Mouse (Mus musculus): Measurements from ENCODE around the gene Cetn3. TPM values are rescaled to one million over a fixed set of nuclear protein-coding genes. Genes with fewer than 3 reads are reported as not detected.

Gene Cetn3
- polyA plus RNA-seq, 1 experiment = 37.2 TPM

DNA sequence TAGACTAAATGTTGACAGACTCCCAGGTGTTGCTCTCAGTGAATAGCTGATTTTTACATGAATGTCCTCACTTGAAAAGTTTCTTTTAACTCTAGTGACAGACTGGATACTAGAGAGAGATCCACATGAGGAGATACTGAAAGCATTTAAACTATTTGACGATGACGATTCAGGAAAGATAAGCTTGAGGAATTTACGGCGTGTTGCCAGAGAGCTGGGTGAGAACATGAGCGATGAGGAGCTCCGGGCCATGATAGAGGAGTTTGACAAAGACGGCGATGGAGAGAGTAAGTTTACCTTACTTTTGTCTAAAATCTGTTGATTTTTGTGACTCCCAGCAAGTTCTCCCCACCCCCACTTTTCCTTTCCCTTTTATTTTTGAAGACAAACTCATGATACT is 9.0 kb downstream of the Cetn3 start:
- H3K4me3 ChIP-seq = no peak overlapping the region
- no peaks in the 10 kb centered on the region for H3K27me3 ChIP-seq (ENCODE audit: control insufficient read depth, insufficient read depth, insufficient read length)
- TF ChIP-seq E2F4 (IDR thresholded peaks at IDR 0.05; ENCODE audit: insufficient read depth) (no peak), CEBPB (IDR thresholded peaks at IDR 0.05; ENCODE audit: insufficient read depth, poor library complexity, severe bottlenecking) (no peak), MAX (IDR thresholded peaks at IDR 0.05; ENCODE audit: low read depth) (no peak), MYOD1 (IDR thresholded peaks at IDR 0.05; ENCODE audit: control insufficient read depth in 1 of 3, insufficient read length in 2 of 3, low read depth in 2 of 3) (no peak), USF1 (IDR thresholded peaks at IDR 0.05; ENCODE audit: low read depth) (no peak), REST (IDR thresholded peaks at IDR 0.05; ENCODE audit: insufficient read depth, insufficient read length) (no peak), MYOG (IDR thresholded peaks at IDR 0.05; ENCODE audit: control insufficient read depth in 1 of 3, insufficient read depth in 1 of 3, insufficient read length in 2 of 3, low read depth in 2 of 3) (no peak), TCF12 (IDR thresholded peaks at IDR 0.05; ENCODE audit: insufficient read depth, poor library complexity, severe bottlenecking) (no peak), SRF (IDR thresholded peaks at IDR 0.05; ENCODE audit: control insufficient read depth, insufficient read length, low read depth) (no peak), TCF3 (IDR thresholded peaks at IDR 0.05; ENCODE audit: insufficient read length, low read depth) (no peak), POLR2AphosphoS2 (IDR thresholded peaks at IDR 0.05; ENCODE audit: insufficient read length, low read depth) (no peak), POLR2A (IDR thresholded peaks at IDR 0.05; ENCODE audit: insufficient read length, low read depth) (no peak)
- H3K36me3 ChIP-seq (ENCODE audit: control insufficient read depth, insufficient read depth) = peaks cover 7% of the 10 kb centered on the region
- peaks cover 5% of the 10 kb centered on the region for H3K79me2 ChIP-seq (ENCODE audit: control insufficient read depth, insufficient read depth)
- no peak overlapping the region for H3ac ChIP-seq (ENCODE audit: control insufficient read depth, insufficient read length)
- no peak overlapping the region for H3K4me2 ChIP-seq (ENCODE audit: low read depth)

DNA sequence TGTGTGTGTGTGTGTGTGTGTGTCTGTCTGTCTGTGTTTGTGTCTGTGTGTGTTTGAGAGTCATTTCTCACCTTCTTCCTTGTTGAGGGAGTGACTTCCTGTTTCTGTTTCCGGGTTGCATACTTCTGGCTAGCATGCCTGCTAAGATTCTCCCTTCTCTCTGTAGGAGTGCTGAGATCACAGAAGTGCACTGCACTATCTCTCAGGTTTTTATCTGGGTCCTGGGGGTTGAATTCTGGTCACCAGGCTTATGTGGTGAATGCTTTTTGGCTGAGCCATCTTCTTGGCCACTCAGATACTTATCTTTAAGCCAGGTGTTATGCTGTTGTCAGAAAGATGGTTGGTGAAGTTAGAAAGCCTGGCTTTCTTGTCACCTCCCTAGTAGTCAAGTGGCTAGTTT is 11.0 kb downstream of the Cetn3 start:
- Histone ChIP-seq H3K4me2 (ENCODE audit: low read depth) (no peak overlapping the region), H3K4me3 (no peak overlapping the region), H3K36me3 (ENCODE audit: control insufficient read depth, insufficient read depth) (peaks cover 4% of the 10 kb centered on the region), H3K27me3 (ENCODE audit: control insufficient read depth, insufficient read depth, insufficient read length) (no peaks in the 10 kb centered on the region), H3ac (ENCODE audit: control insufficient read depth, insufficient read length) (no peak overlapping the region), H3K79me2 (ENCODE audit: control insufficient read depth, insufficient read depth) (no peaks in the 10 kb centered on the region)
- TF ChIP-seq TCF12 (IDR thresholded peaks at IDR 0.05; ENCODE audit: insufficient read depth, poor library complexity, severe bottlenecking) (no peak), MAX (IDR thresholded peaks at IDR 0.05; ENCODE audit: low read depth) (no peak), USF1 (IDR thresholded peaks at IDR 0.05; ENCODE audit: low read depth) (no peak), SRF (IDR thresholded peaks at IDR 0.05; ENCODE audit: control insufficient read depth, insufficient read length, low read depth) (no peak), E2F4 (IDR thresholded peaks at IDR 0.05; ENCODE audit: insufficient read depth) (no peak), MYOD1 (IDR thresholded peaks at IDR 0.05; ENCODE audit: control insufficient read depth in 1 of 3, insufficient read length in 2 of 3, low read depth in 2 of 3) (no peak), REST (IDR thresholded peaks at IDR 0.05; ENCODE audit: insufficient read depth, insufficient read length) (no peak), TCF3 (IDR thresholded peaks at IDR 0.05; ENCODE audit: insufficient read length, low read depth) (no peak), CEBPB (IDR thresholded peaks at IDR 0.05; ENCODE audit: insufficient read depth, poor library complexity, severe bottlenecking) (no peak), POLR2A (IDR thresholded peaks at IDR 0.05; ENCODE audit: insufficient read length, low read depth) (no peak), MYOG (IDR thresholded peaks at IDR 0.05; ENCODE audit: control insufficient read depth in 1 of 3, insufficient read depth in 1 of 3, insufficient read length in 2 of 3, low read depth in 2 of 3) (no peak)

DNA sequence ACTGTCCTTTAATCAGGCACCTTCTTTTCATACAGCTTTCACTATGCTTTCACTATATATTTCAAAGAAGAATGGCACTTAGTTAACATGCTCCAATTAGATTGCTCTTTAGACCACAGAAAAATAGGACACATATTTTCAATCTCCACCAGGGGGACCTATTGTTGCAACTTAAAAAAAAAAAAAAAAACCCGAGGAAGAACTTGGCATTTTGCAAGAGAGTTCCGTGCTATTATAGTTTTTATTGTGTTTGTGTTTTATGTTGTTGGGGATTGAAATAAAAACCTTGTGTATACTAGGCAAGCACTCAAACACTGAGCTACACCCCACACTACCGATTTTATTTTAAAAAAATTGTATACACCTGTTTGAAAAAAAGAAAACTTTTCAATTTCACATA is 18.2 kb downstream of the Cetn3 start:
- Histone ChIP-seq H3K4me2 (ENCODE audit: low read depth) (no peak overlapping the region), H3K27me3 (ENCODE audit: control insufficient read depth, insufficient read depth, insufficient read length) (no peaks in the 10 kb centered on the region), H3K36me3 (ENCODE audit: control insufficient read depth, insufficient read depth) (peaks cover 7% of the 10 kb centered on the region), H3K4me3 (no peak overlapping the region), H3ac (ENCODE audit: control insufficient read depth, insufficient read length) (no peak overlapping the region), H3K79me2 (ENCODE audit: control insufficient read depth, insufficient read depth) (no peaks in the 10 kb centered on the region)
- TF ChIP-seq POLR2A (IDR thresholded peaks at IDR 0.05; ENCODE audit: insufficient read length, low read depth) (no peak), TCF3 (IDR thresholded peaks at IDR 0.05; ENCODE audit: insufficient read length, low read depth) (no peak), POLR2AphosphoS2 (IDR thresholded peaks at IDR 0.05; ENCODE audit: insufficient read length, low read depth) (no peak), REST (IDR thresholded peaks at IDR 0.05; ENCODE audit: insufficient read depth, insufficient read length) (no peak), SRF (IDR thresholded peaks at IDR 0.05; ENCODE audit: control insufficient read depth, insufficient read length, low read depth) (no peak), MAX (IDR thresholded peaks at IDR 0.05; ENCODE audit: low read depth) (no peak), MYOD1 (IDR thresholded peaks at IDR 0.05; ENCODE audit: control insufficient read depth in 1 of 3, insufficient read length in 2 of 3, low read depth in 2 of 3) (no peak), USF1 (IDR thresholded peaks at IDR 0.05; ENCODE audit: low read depth) (no peak), E2F4 (IDR thresholded peaks at IDR 0.05; ENCODE audit: insufficient read depth) (no peak), MYOG (IDR thresholded peaks at IDR 0.05; ENCODE audit: control insufficient read depth in 1 of 3, insufficient read depth in 1 of 3, insufficient read length in 2 of 3, low read depth in 2 of 3) (no peak), TCF12 (IDR thresholded peaks at IDR 0.05; ENCODE audit: insufficient read depth, poor library complexity, severe bottlenecking) (no peak), CEBPB (IDR thresholded peaks at IDR 0.05; ENCODE audit: insufficient read depth, poor library complexity, severe bottlenecking) (no peak)

DNA sequence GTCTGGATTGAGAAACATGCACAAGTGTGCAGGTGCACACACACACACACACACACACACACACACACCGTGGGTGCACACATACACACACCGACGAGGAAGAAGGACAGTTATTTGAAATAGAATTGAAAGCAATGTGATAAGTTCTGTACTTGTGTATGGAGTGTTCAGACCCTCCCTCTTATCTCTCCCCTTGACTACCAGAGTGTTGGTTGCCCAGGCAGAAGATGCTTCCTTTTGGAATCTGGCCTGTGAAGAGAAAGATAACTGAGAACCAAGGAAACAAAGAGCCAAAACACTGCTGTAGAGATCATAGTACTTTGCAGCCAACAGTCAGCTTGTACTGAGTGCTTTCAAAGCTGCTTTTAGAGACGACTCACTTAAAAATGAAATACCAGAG is 20.8 kb downstream of the Cetn3 start:
- Histone ChIP-seq H3K36me3 (ENCODE audit: control insufficient read depth, insufficient read depth) (peaks cover 4% of the 10 kb centered on the region), H3K27me3 (ENCODE audit: control insufficient read depth, insufficient read depth, insufficient read length) (no peaks in the 10 kb centered on the region), H3K4me2 (ENCODE audit: low read depth) (no peak overlapping the region), H3K4me3 (no peak overlapping the region), H3ac (ENCODE audit: control insufficient read depth, insufficient read length) (no peak overlapping the region), H3K79me2 (ENCODE audit: control insufficient read depth, insufficient read depth) (no peaks in the 10 kb centered on the region)
- TF ChIP-seq MAX (IDR thresholded peaks at IDR 0.05; ENCODE audit: low read depth) (no peak), CEBPB (IDR thresholded peaks at IDR 0.05; ENCODE audit: insufficient read depth, poor library complexity, severe bottlenecking) (no peak), TCF12 (IDR thresholded peaks at IDR 0.05; ENCODE audit: insufficient read depth, poor library complexity, severe bottlenecking) (no peak), E2F4 (IDR thresholded peaks at IDR 0.05; ENCODE audit: insufficient read depth) (no peak), POLR2A (IDR thresholded peaks at IDR 0.05; ENCODE audit: insufficient read length, low read depth) (no peak), MYOD1 (IDR thresholded peaks at IDR 0.05; ENCODE audit: control insufficient read depth in 1 of 3, insufficient read length in 2 of 3, low read depth in 2 of 3) (no peak), USF1 (IDR thresholded peaks at IDR 0.05; ENCODE audit: low read depth) (no peak), MYOG (IDR thresholded peaks at IDR 0.05; ENCODE audit: control insufficient read depth in 1 of 3, insufficient read depth in 1 of 3, insufficient read length in 2 of 3, low read depth in 2 of 3) (no peak), SRF (IDR thresholded peaks at IDR 0.05; ENCODE audit: control insufficient read depth, insufficient read length, low read depth) (no peak), POLR2AphosphoS2 (IDR thresholded peaks at IDR 0.05; ENCODE audit: insufficient read length, low read depth) (no peak), TCF3 (IDR thresholded peaks at IDR 0.05; ENCODE audit: insufficient read length, low read depth) (no peak), REST (IDR thresholded peaks at IDR 0.05; ENCODE audit: insufficient read depth, insufficient read length) (no peak)
